16 mouse cellular contexts compared by ENCODE assay signal in the genomic region with DNA sequence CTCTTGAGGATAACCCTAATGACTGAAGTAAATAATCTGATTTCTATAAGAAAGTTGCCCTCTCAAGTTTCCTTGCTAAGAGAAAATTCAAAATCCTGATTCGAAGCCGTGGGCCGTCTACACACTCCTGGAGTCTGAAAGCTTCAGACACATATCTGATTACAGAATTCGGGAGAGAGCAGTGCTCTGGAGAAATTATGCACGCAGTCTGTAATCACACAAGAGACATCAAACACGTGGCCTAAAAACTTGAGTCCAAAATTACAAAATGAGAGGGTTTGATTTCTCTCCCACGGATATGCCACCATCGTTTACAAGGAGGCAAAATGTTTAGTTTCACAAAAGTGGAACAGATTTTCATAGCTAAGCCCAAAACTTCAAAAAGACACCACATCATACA.
"Had no signal": no experiment of that assay in that cellular context is flagged by ENCODE, and none has a peak within 500 bp of the region (broad histone marks: within the 10 kb centered on the region; RNA-seq: fewer than 3 reads in every experiment).

No protein-coding gene starts in this region.

- H3K27me3 ChIP-seq: kidney, embryonic 15.5 days; liver, embryonic 13.5 days; midbrain, embryonic 12.5 days; neural tube, embryonic 13.5 days had no signal

- DNase-seq: kidney, adult 8-10 months; kidney, postnatal 14 days; kidney, postnatal 4 days; layer of hippocampus, adult 9-11 months; liver, embryonic 13.5 days; lung, adult 2 months; lung, postnatal 14 days; lung, postnatal 4 days; thymus, adult 18-20 months; thymus, postnatal 36 days had no signal

- ATAC-seq: midbrain, embryonic 16.5 days had no signal

- H3K9ac ChIP-seq: kidney, embryonic 15.5 days; liver, embryonic 13.5 days; midbrain, embryonic 12.5 days; neural tube, embryonic 13.5 days had no signal

- H3K4me3 ChIP-seq: kidney, embryonic 15.5 days; layer of hippocampus, adult 2 months; liver, embryonic 13.5 days; midbrain, embryonic 12.5 days; myocyte; neural tube, embryonic 13.5 days had no signal

- H3K4me1 ChIP-seq: liver, embryonic 13.5 days; midbrain, embryonic 12.5 days; neural tube, embryonic 13.5 days had no signal

- H3K27ac ChIP-seq: kidney, embryonic 15.5 days; layer of hippocampus, adult 2 months; liver, embryonic 13.5 days; midbrain, embryonic 12.5 days; neural tube, embryonic 13.5 days had no signal

- H3K36me3 ChIP-seq: kidney, embryonic 15.5 days; liver, embryonic 13.5 days; midbrain, embryonic 12.5 days; neural tube, embryonic 13.5 days had no signal

- H3K9me3 ChIP-seq: kidney, embryonic 15.5 days; liver, embryonic 13.5 days; midbrain, embryonic 12.5 days; neural tube, embryonic 13.5 days had no signal

- H3K4me2 ChIP-seq: kidney, embryonic 15.5 days; liver, embryonic 13.5 days; midbrain, embryonic 12.5 days; neural tube, embryonic 13.5 days had no signal
